Mouse (Mus musculus) midbrain, postnatal 0 days (tissue): ENCODE data around the gene Cxcl2. TPM values are rescaled to one million over a fixed set of nuclear protein-coding genes. Genes with fewer than 3 reads are reported as not detected.

Experiments
- ATAC-seq: fragments of 200-750 bp; cut with Nextera tagmentation; 2 replicates; pipeline ENCODE4 v1.8.0; 2017; ENCODE audit warnings: moderate number of reproducible peaks, mild to moderate bottlenecking, moderate TSS enrichment, moderate library complexity; ENCODE audit not compliant: low FRiP score
- DNase-seq: peaks from one replicate; pipeline ENCODE4 v3.0.0-alpha.2; 2015; ENCODE audit warnings: low spot score
- H3K27ac ChIP-seq: fragments of 300-500 bp; sonication (generic); 2 replicates; pipeline ENCODE4 v1.5.1; 2014; ENCODE audit warnings: low read depth, mild to moderate bottlenecking, low read length, mixed read lengths
- H3K27me3 ChIP-seq: fragments of 300-500 bp; sonication (generic); 2 replicates; pipeline ENCODE4 v1.6.1; 2014; ENCODE audit warnings: low read length, control low read depth, mixed read lengths; ENCODE audit not compliant: insufficient read depth
- H3K36me3 ChIP-seq: fragments of 300-500 bp; sonication (generic); 2 replicates; pipeline ENCODE4 v1.6.1; 2014; ENCODE audit warnings: low read length, control low read depth, mixed read lengths; ENCODE audit not compliant: insufficient read depth
- H3K4me1 ChIP-seq: fragments of 300-500 bp; sonication (generic); 2 replicates; pipeline ENCODE4 v1.6.1; 2014; ENCODE audit warnings: mild to moderate bottlenecking, control low read depth, antibody characterized with exemption, low read length, mixed read lengths; ENCODE audit not compliant: insufficient read depth
- H3K4me2 ChIP-seq: fragments of 300-500 bp; sonication (generic); 2 replicates; pipeline ENCODE4 v1.6.1; 2014; ENCODE audit warnings: low read depth, mild to moderate bottlenecking, low read length, mixed read lengths; ENCODE audit not compliant: poor library complexity, severe bottlenecking
- H3K4me3 ChIP-seq: fragments of 300-500 bp; sonication (generic); 2 replicates; pipeline ENCODE4 v1.5.1; 2014; ENCODE audit warnings: low read depth, mild to moderate bottlenecking, low read length, moderate library complexity
- H3K9ac ChIP-seq: fragments of 300-500 bp; sonication (generic); replicated peaks from 2 replicates; pipeline ENCODE4 v1.6.1; 2014; ENCODE audit warnings: mild to moderate bottlenecking, low read length, moderate library complexity, mixed read lengths; ENCODE audit not compliant: poor library complexity, severe bottlenecking
- H3K9me3 ChIP-seq: fragments of 300-500 bp; sonication (generic); 2 replicates; pipeline ENCODE4 v1.6.1; 2016; ENCODE audit warnings: low read length, control low read depth
- CTCF ChIP-seq: IDR thresholded peaks from 2 replicates; pipeline ENCODE4 v1.5.1; 2016; ENCODE audit warnings: antibody characterized with exemption, mild to moderate bottlenecking
- WGBS: fragments of 180-500 bp; shearing (Covaris S2); extraction: QIAGEN DNeasy Blood & Tissue Kit; methylation state at CpG from one replicate; pipeline ENCODE4 v1.1.7; 2014; 5-methylcytosine and 5-hydroxymethylcytosine counted together
- polyA plus RNA-seq: library from polyadenylated mRNA; unstranded; fragments of >200 nt; fragmentation: Nextera tagmentation; extraction: Ambion mirVana; gene quantifications from 2 replicates; pipeline ENCODE4 v1.2.1, GENCODE M21; 2015
- total RNA-seq: library from RNA; depleted of rRNA; stranded (reverse); fragments of >200 nt; gene quantifications from 2 replicates; pipeline ENCODE4 v1.2.3, GENCODE M21; 2014

The Cxcl2 gene
- total and polyA plus RNA-seq, 2 experiments from 2014 or later = 0.14 TPM; not detected in 1

- DNase-seq (no peak), ATAC-seq (peak; percentile 12; the same call in 1 of the 2 replicates)
- no peaks in the 10 kb centered on the region for H3K9me3 ChIP-seq
- WGBS = 52% methylated on average over 2 of the region's 2 CpGs
- no peak for TF ChIP-seq CTCF
- H3K4me3 ChIP-seq = peak overlapping the region; percentile 75
- H3K36me3 ChIP-seq = no peaks in the 10 kb centered on the region
- peak overlapping the region; percentile 93 for H3K9ac ChIP-seq
- H3K27me3 ChIP-seq = no peaks in the 10 kb centered on the region
- 0 out of 2 replicates have a peak, but pooled peaks cover 3% of the 10 kb centered on the region for H3K4me1 ChIP-seq
- peak overlapping the region; percentile 65 for H3K4me2 ChIP-seq
- peak overlapping the region; percentile 98 for H3K27ac ChIP-seq
Observed at GRCm38 (mm10) chr5:90930546-90930945, 26.9 kb downstream of the Cxcl2 start.

GRCm38 (mm10) chr5:90930971-90931851 lies 27.5 kb downstream of the Cxcl2 start, which contains the start of gene Mthfd2l:
Mthfd2l (plus strand) TSS chr5:90931117.
- H3K27ac ChIP-seq = peak within 1 kb of the TSS; percentile 98
- H3K4me3 ChIP-seq = peak within 1 kb of the TSS; percentile 75
- DNase-seq (peak; percentile 90), ATAC-seq (peak; percentile 98)
- no peaks in the 10 kb centered on the region for H3K9me3 ChIP-seq
- WGBS = under 1% methylated on average over 62 of the region's 79 CpGs
- H3K27me3 ChIP-seq = no peaks in the 10 kb centered on the region
- no peaks in the 10 kb centered on the region for H3K36me3 ChIP-seq
- peak within 1 kb of the TSS; percentile 93 for H3K9ac ChIP-seq
- 0 out of 2 replicates have a peak, but pooled peaks cover 3% of the 10 kb centered on the region for H3K4me1 ChIP-seq
- H3K4me2 ChIP-seq = peak within 1 kb of the TSS; percentile 65
- TF ChIP-seq CTCF = peak; percentile 71

DNA sequence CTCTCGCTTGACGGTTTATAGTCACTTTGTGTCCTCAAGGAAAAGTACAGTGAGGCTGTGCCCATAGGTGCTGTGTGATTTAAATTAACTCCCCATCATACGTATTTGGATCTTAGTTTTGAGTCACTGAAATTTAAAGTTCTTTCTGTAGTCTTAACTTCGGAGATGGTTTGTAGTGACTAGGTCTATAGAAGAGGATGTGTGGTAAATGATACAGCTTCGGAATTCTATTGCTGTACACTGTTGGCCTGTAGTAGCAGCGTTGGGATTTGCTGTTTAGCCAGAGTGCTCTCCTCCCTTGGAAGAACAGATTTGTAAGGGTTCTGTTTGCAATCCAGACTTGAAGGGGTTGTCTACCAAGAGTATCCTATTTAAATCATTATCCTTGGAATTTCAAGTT lies 28.2 kb downstream of the Cxcl2 start:
- Histone ChIP-seq H3K4me1 (0 out of 2 replicates have a peak, but pooled peaks cover 3% of the 10 kb centered on the region), H3K9me3 (no peaks in the 10 kb centered on the region), H3K36me3 (no peaks in the 10 kb centered on the region), H3K27me3 (no peaks in the 10 kb centered on the region), H3K4me2 (peak overlapping the region; percentile 65), H3K4me3 (peak overlapping the region; percentile 75), H3K9ac (peak overlapping the region; percentile 93), H3K27ac (peak overlapping the region; percentile 98)
- TF ChIP-seq CTCF = no peak
- peak; percentile 43 for ATAC-seq
- WGBS = 5% methylated on average over 6 of the region's 6 CpGs
- peak; percentile 35 for DNase-seq

- Histone ChIP-seq H3K4me2 (no peak overlapping the region), H3K9ac (no peak overlapping the region), H3K27me3 (no peaks in the 10 kb centered on the region), H3K27ac (no peak overlapping the region), H3K9me3 (no peaks in the 10 kb centered on the region), H3K4me1 (no peaks in the 10 kb centered on the region), H3K36me3 (no peaks in the 10 kb centered on the region), H3K4me3 (no peak overlapping the region)
- no peak for TF ChIP-seq CTCF
- 76% methylated on average over 2 of the region's 2 CpGs for WGBS
- DNase-seq (no peak), ATAC-seq (no peak)
Observed at GRCm38 (mm10) chr5:90936706-90937105, 33.0 kb downstream of the Cxcl2 start.

DNA sequence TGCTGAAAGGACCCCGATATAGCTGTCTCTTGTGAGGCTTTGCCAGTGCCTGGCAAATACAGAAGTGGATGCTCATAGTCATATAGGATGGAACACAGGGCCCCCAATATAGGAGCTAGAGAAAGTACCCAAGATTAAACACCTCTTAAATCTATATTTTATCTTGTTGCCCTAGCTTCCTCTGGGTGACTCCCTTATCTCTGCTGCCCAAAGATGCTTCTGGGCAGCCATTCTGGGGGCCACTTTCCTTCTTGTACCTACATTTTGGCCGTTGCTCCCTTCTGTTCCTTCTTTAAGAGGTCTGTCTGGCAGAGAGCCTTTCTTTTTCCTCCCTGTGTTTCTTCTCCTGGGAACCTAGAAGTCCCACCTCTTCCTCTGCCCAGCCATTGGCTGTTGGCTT lies 41.8 kb downstream of the Cxcl2 start:
- H3K4me2 ChIP-seq = no peak overlapping the region
- H3K4me3 ChIP-seq = no peak overlapping the region
- 96% methylated on average over 2 of the region's 2 CpGs for WGBS
- H3K9me3 ChIP-seq = no peaks in the 10 kb centered on the region
- ATAC-seq = no peak
- DNase-seq = no peak
- TF ChIP-seq CTCF = no peak
- H3K36me3 ChIP-seq = no peaks in the 10 kb centered on the region; the same call in 1 of the 2 replicates
- no peaks in the 10 kb centered on the region for H3K27me3 ChIP-seq
- H3K9ac ChIP-seq = no peak overlapping the region
- H3K4me1 ChIP-seq = no peaks in the 10 kb centered on the region
- no peak overlapping the region for H3K27ac ChIP-seq

DNA sequence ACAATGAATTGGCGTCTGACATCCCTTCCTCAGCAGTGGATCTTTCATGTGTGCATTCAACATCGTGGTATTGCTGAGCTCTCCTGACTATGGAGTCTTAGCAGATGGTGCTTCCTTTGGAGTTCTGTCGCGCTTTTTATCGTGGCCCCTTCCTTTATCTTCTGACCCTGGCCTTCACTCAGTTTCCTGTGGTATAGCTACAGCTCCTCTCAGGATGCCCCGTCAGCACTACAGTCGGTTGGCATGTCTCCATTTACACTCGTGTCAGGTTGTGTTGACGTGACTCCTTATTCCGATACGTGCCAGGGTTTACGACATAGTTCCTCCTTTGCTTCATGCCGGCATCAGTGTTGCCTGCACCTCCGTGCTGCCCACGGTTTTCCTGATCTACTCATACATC lies 45.8 kb downstream of the Cxcl2 start:
- no peak for TF ChIP-seq CTCF
- H3K4me1 ChIP-seq = no peaks in the 10 kb centered on the region
- ATAC-seq = no peak

More for the DNA sequence above, 45.8 kb downstream of the Cxcl2 start:
- no peak overlapping the region for H3K27ac ChIP-seq
- no peaks in the 10 kb centered on the region for H3K27me3 ChIP-seq
- H3K36me3 ChIP-seq = no peaks in the 10 kb centered on the region; the same call in 1 of the 2 replicates
- H3K4me2 ChIP-seq = no peak overlapping the region
- no peak overlapping the region for H3K4me3 ChIP-seq
- DNase-seq = no peak
- no peaks in the 10 kb centered on the region for H3K9me3 ChIP-seq
- H3K9ac ChIP-seq = no peak overlapping the region
- 84% methylated on average over 15 of the region's 15 CpGs for WGBS
